Mouse (Mus musculus): Measurements from ENCODE around the gene Hoxc8. TPM values are rescaled to one million over a fixed set of nuclear protein-coding genes. Genes with fewer than 3 reads are reported as not detected.

Hoxc8 gene
- polyA plus RNA-seq, 1 experiment from 2014 or later = not detected

GRCm38 (mm10) chr15:102955007-102955382, 35.4 kb upstream of the Hoxc8 start:
- no peaks in the 10 kb centered on the region for H3K36me3 ChIP-seq
- no peak overlapping the region for H3K9ac ChIP-seq
- H3K27ac ChIP-seq (replicated peaks) = no peak overlapping the region
- 0% methylated on average over 28 of the region's 28 CpGs for WGBS
- no peaks in the 10 kb centered on the region for H3K9me3 ChIP-seq
- H3K4me1 ChIP-seq = peaks cover 5% of the 10 kb centered on the region; the same call in 1 of the 2 replicates
- no peak overlapping the region for H3K4me2 ChIP-seq
- no peak overlapping the region for H3K4me3 ChIP-seq
- ATAC-seq (ENCODE audit: extremely low read depth, insufficient number of reproducible peaks, low FRiP score, low TSS enrichment) = no peak
- H3K27me3 ChIP-seq (replicated peaks) = peaks cover 100% of the 10 kb centered on the region

GRCm38 (mm10) chr15:102955833-102956640, 34.4 kb upstream of the Hoxc8 start:
- ATAC-seq (ENCODE audit: extremely low read depth, insufficient number of reproducible peaks, low FRiP score, low TSS enrichment) = no peak
- H3K36me3 ChIP-seq = no peaks in the 10 kb centered on the region
- H3K9ac ChIP-seq = no peak overlapping the region
- H3K4me3 ChIP-seq = peak overlapping the region; percentile 9; the same call in 1 of the 2 replicates
- no peak overlapping the region for H3K27ac ChIP-seq (replicated peaks)
- no peak overlapping the region for H3K4me2 ChIP-seq
- WGBS = under 1% methylated on average over 40 of the region's 40 CpGs
- H3K4me1 ChIP-seq = peaks cover 5% of the 10 kb centered on the region; the same call in 1 of the 2 replicates
- no peaks in the 10 kb centered on the region for H3K9me3 ChIP-seq
- peaks cover 100% of the 10 kb centered on the region for H3K27me3 ChIP-seq (replicated peaks)

DNA sequence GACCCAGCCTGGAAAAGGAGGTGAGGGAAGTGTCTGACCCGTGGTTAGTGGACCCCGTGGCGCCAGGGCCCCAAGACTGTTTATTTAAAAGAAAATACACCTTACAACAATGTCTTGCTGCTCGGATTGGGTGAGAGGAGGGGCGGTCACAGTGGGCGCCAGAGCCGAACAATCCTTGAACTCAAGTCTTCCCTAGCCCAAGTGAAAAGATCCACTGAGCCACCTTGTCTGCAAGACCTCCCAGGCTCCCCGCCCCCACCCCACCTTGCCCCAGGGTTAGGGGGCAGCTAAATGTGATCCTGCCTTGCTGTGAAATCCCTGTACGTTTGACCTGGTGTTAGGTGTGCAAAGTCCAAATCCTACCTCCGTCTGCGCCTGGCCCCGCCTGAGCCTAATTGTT, 33.5 kb upstream of the Hoxc8 start:
- Histone ChIP-seq H3K27me3 (replicated peaks) (peaks cover 100% of the 10 kb centered on the region), H3K27ac (replicated peaks) (no peak overlapping the region), H3K4me3 (no peak overlapping the region), H3K4me1 (peaks cover 5% of the 10 kb centered on the region; the same call in 1 of the 2 replicates), H3K4me2 (no peak overlapping the region), H3K36me3 (no peaks in the 10 kb centered on the region), H3K9me3 (no peaks in the 10 kb centered on the region), H3K9ac (no peak overlapping the region)
- ATAC-seq (ENCODE audit: extremely low read depth, insufficient number of reproducible peaks, low FRiP score, low TSS enrichment) = no peak
- WGBS = 2% methylated on average over 12 of the region's 12 CpGs

DNA sequence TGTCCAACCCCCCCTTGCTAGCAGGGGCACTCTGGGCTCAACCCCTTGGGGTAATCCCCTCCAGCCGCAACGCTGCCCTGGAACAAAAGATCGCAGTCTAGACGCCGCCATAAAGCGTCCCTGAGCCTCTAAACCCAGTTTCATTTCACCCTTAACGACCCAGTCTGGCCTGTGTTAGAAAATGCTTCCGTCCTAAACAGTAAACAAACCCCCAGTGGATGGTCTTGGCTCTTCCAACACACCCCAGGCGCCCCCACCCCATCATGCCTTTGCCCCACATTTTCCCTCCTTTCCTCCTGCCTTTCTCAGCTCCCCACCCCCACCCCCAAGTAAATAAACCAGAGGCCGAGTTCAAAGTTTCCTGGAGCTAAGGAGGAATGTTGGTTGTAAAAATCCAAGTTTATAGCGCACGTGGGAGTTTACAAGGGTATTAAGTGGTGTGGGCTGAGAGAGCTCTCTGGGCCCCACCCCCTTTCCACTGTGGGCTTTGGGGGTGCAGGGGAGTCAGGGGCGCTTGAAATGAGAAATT, 30.7 kb upstream of the Hoxc8 start:
- no peak for ATAC-seq (ENCODE audit: extremely low read depth, insufficient number of reproducible peaks, low FRiP score, low TSS enrichment)
- Histone ChIP-seq H3K4me1 (peaks cover 5% of the 10 kb centered on the region; the same call in 1 of the 2 replicates), H3K4me3 (no peak overlapping the region), H3K27ac (replicated peaks) (no peak overlapping the region), H3K9ac (no peak overlapping the region), H3K9me3 (no peaks in the 10 kb centered on the region), H3K36me3 (no peaks in the 10 kb centered on the region), H3K27me3 (replicated peaks) (peaks cover 99% of the 10 kb centered on the region), H3K4me2 (no peak overlapping the region)
- under 1% methylated on average over 13 of the region's 13 CpGs for WGBS

DNA sequence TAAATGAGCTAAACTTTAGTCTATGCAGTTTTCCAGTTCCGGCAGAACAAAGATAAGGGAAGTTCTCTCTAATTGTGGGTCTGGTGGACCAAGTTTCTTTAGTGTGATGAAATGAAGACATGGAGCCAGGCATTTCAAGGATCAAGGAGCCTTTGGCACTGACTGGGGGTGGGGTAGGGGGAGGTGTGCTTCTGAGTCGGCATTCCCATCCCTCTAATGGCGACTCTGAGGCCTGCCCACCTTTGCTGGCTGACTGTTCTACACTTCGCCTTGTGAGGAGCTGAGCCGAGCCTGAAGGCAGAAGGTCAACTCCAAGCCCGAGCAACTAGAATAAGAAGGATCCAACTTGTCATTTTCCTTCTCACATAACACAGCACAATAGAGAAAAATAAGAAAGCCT, 28.7 kb upstream of the Hoxc8 start:
- H3K36me3 ChIP-seq = no peaks in the 10 kb centered on the region
- H3K27me3 ChIP-seq (replicated peaks) = peaks cover 99% of the 10 kb centered on the region
- 2% methylated on average over 6 of the region's 6 CpGs for WGBS
- ATAC-seq (ENCODE audit: extremely low read depth, insufficient number of reproducible peaks, low FRiP score, low TSS enrichment) = no peak
- H3K4me3 ChIP-seq = no peak overlapping the region
- no peak overlapping the region for H3K4me2 ChIP-seq
- no peaks in the 10 kb centered on the region for H3K9me3 ChIP-seq
- no peak overlapping the region for H3K9ac ChIP-seq
- no peak overlapping the region for H3K27ac ChIP-seq (replicated peaks)
- peaks cover 4% of the 10 kb centered on the region; the same call in 1 of the 2 replicates for H3K4me1 ChIP-seq

DNA sequence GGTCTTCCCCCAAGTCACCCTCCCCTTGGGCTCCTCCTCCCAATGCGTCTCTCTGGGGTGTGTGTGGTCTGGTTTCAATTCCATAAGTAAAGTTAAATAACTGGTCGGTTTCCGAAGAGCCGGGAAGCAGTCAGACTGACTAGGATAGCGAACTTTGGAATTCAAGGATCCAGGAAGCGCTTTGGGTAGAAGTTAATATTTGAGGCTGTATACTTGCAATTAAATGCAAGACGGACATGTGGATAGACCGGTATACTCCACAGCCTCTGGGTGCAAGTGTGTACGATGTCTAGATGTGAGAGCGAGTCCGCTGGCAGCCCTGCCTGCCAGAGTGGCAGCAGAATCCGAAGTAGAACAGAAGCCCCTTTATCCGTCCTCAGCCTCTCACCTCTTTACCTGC, 27.9 kb upstream of the Hoxc8 start:
- no peak for ATAC-seq (ENCODE audit: extremely low read depth, insufficient number of reproducible peaks, low FRiP score, low TSS enrichment)
- no peak overlapping the region for H3K27ac ChIP-seq (replicated peaks)
- H3K36me3 ChIP-seq = no peaks in the 10 kb centered on the region
- H3K27me3 ChIP-seq (replicated peaks) = peaks cover 99% of the 10 kb centered on the region
- peaks cover 5% of the 10 kb centered on the region; the same call in 1 of the 2 replicates for H3K4me1 ChIP-seq
- H3K4me2 ChIP-seq = no peak overlapping the region
- WGBS = 2% methylated on average over 13 of the region's 13 CpGs
- no peaks in the 10 kb centered on the region for H3K9me3 ChIP-seq
- H3K9ac ChIP-seq = no peak overlapping the region
- H3K4me3 ChIP-seq = no peak overlapping the region

- Histone ChIP-seq H3K27ac (replicated peaks) (no peak overlapping the region), H3K36me3 (no peaks in the 10 kb centered on the region), H3K4me1 (peaks cover 5% of the 10 kb centered on the region; the same call in 1 of the 2 replicates), H3K4me2 (no peak overlapping the region), H3K9me3 (no peaks in the 10 kb centered on the region), H3K27me3 (replicated peaks) (peaks cover 98% of the 10 kb centered on the region), H3K4me3 (no peak overlapping the region), H3K9ac (no peak overlapping the region)
- ATAC-seq (ENCODE audit: extremely low read depth, insufficient number of reproducible peaks, low FRiP score, low TSS enrichment) = no peak
- 5% methylated on average over 8 of the region's 8 CpGs for WGBS
These were observed 27.1 kb upstream of the Hoxc8 start for GRCm38 (mm10) chr15:102963259-102963658.

DNA sequence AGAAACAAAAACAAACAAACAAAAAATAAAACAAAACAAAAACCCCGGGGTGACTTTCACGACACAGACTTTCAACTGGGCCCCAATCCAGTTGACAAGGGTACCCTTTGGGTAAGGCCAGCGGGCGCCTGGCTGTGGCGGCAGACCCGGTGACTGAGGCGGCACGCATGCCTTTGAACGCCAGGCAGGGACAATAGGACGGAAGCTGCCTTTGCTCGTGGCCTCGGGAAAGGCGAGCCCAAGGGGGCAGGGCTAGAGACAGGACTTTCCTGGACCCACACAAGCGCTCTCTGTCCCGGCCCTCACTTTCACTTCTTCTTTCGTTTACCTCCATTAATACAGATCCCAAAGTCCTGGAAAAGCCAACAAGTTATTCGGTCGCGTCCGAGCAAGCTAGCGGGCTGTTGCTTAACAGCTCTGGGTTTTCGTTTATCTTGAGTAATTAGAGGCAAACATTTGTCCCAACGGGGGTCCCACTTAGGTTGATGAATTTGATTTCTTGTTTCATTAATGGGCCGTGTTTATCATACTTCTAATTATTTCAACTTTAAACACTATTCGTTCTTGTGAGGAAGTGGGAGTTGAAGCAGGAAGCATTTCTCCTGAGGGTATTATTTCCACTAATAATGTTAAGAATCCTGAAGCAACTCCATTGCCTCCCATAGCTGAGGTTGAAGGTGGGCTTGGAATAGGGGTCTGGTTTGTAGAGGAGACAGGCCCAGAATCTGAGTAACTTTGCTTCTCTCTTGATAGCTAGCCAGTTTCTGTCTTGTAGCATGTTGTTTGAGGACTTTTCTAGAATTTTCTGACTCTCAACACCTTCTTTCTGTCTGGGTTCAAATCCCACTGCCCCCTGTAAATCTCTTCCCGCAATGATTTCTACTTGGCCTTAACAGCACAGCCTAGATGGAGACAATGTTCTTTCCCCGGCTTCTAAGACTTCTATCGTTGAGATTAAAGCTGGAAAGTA, 26.5 kb upstream of the Hoxc8 start:
- Histone ChIP-seq H3K27me3 (replicated peaks) (peaks cover 98% of the 10 kb centered on the region), H3K4me3 (no peak overlapping the region), H3K9ac (no peak overlapping the region), H3K36me3 (no peaks in the 10 kb centered on the region), H3K9me3 (no peaks in the 10 kb centered on the region), H3K4me1 (peaks cover 5% of the 10 kb centered on the region; the same call in 1 of the 2 replicates), H3K4me2 (no peak overlapping the region), H3K27ac (replicated peaks) (no peak overlapping the region)
- 2% methylated on average over 28 of the region's 28 CpGs for WGBS
- no peak for ATAC-seq (ENCODE audit: extremely low read depth, insufficient number of reproducible peaks, low FRiP score, low TSS enrichment)

DNA sequence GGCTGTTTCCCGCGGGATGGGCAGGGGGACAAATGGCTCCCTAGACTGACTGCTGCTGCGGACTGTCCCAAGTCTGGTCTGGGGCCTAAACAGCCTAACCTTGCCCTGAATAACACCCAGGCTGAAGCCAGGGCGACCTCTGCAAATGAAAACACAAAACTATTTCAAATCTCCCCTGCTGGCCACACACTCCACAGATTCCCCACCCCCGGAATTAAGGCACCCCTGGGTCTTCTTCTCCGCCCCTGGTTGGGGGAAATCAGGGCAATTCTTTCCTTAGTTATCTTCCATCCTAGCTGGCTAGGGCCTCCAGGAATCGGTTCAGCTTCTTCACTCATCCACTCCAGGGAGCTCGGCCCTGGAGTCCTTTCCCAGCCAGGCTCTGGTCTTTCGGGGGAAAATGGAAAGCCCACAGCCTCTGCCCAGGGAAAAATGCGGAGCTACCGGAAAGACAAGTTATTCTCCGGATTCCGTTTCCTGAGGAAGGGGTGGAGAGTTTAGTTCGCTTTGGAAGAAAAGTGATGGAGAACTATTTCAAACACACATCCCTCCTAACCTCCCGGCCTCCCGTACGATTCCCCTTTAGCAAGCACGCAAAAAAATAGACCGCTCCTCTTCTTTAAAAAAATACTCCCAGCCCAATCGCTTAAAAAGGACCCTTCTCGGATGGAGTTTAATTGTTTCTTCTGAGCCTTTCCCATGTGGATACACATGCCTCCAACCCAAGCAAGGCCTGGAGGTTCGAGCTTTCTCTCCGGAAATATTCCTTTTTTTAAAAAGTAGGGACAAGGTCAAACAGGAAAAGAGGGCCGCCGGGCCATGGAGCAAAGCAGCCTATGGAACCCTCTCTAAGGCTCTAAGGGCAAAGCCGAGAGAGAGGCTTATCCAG, 25.2 kb upstream of the Hoxc8 start:
- no peak overlapping the region for H3K4me2 ChIP-seq
- H3K4me3 ChIP-seq = no peak overlapping the region
- no peak overlapping the region for H3K27ac ChIP-seq (replicated peaks)
- no peaks in the 10 kb centered on the region for H3K9me3 ChIP-seq
- 3% methylated on average over 26 of the region's 26 CpGs for WGBS
- ATAC-seq (ENCODE audit: extremely low read depth, insufficient number of reproducible peaks, low FRiP score, low TSS enrichment) = no peak
- peaks cover 5% of the 10 kb centered on the region; the same call in 1 of the 2 replicates for H3K4me1 ChIP-seq
- no peak overlapping the region for H3K9ac ChIP-seq
- H3K27me3 ChIP-seq (replicated peaks) = peaks cover 98% of the 10 kb centered on the region
- no peaks in the 10 kb centered on the region for H3K36me3 ChIP-seq

DNA sequence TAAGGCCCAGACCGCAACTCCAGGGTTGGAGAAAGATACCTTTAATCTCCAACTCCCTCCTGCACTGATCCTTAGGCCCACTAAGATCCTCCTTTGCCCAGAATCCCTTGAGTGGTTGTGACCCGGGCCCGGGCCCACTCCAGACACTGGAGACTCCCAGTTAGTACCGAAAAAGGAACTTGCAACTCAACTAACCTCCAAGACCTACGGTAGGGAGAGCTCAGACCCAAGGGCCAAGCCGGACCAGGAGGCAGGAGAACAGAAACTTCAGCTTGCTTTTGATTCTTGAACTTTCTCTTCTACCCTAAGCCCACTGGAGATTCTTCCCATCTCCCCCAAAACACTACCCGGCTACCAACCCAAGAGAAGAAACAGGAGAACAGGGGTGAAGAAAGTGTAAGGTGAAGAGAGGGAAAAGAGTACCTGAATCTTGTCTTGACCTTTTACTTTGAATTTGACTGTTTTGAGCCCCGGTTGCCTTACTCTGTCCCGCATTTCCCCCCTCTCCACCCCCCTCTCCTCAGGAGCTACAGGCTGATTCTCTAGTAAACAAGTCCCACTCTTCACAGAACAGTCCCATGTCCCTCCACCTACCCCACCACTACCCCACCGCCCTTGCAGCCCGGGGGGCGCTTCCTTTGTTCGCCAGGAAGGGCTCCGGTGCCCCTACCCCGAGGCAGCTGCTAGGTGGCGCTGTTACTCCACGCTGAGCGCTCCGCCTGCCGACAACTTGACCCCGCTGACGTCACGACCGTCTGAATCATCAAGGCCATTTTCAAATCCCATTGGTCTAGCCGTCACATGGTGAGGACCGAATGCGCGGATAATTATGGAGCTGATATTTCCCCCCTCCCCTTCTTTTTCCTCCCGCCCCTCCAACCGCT, 24.3 kb upstream of the Hoxc8 start:
- H3K27ac ChIP-seq (replicated peaks) = no peak overlapping the region
- H3K4me1 ChIP-seq = peaks cover 5% of the 10 kb centered on the region; the same call in 1 of the 2 replicates
- H3K4me2 ChIP-seq = peak overlapping the region; percentile 43
- no peak overlapping the region for H3K9ac ChIP-seq
- 3% methylated on average over 30 of the region's 30 CpGs for WGBS
- peaks cover 98% of the 10 kb centered on the region for H3K27me3 ChIP-seq (replicated peaks)
- no peak for ATAC-seq (ENCODE audit: extremely low read depth, insufficient number of reproducible peaks, low FRiP score, low TSS enrichment)
- no peaks in the 10 kb centered on the region for H3K36me3 ChIP-seq
- H3K4me3 ChIP-seq = peak overlapping the region; percentile 20
- H3K9me3 ChIP-seq = no peaks in the 10 kb centered on the region
